Mouse (Mus musculus) neutrophil, adult 5-6 weeks (primary cell): ENCODE results near the gene Asap2. TPM values are rescaled to one million over a fixed set of nuclear protein-coding genes. Genes with fewer than 3 reads are reported as not detected.
A peak's percentile ranks its signal among the peaks of the same experiment; 100 is the strongest.

Source experiments
- ATAC-seq: fragments of 151-379, 151-347 bp; 2 replicates; pipeline ENCODE4 v1.8.0; 2017; ENCODE audit warnings: mild to moderate bottlenecking, moderate TSS enrichment; ENCODE audit not compliant: insufficient number of reproducible peaks, poor library complexity, low FRiP score, severe bottlenecking; ENCODE audit errors: extremely low read depth
- total RNA-seq: library from RNA; stranded (forward); fragments of 200-1000 nt; gene quantifications from 2 replicates; pipeline ENCODE4 v1.2.3, GENCODE M21; 2017

Gene Asap2
- total RNA-seq, 1 experiment from 2014 or later, result 2.3 TPM

DNA sequence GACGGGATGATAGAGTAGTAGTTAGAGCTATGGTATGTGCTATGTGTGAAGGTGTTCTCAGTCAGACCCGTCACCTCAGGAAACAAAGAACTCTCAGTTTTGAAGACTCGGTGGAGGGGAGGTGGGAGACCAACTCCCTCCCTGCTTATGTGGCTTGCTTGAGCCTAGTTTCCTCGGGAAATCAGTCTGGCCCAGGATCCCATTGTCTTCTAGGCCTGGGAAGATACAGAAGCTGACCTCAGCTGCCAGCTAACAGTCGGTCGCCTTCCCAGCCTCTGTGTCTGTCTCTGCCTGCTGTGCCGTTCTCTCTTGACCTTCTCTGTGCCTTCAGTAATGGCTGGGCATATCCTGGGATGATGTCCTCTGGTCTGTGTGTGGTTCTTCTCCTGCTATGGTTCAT is 169.0 kb downstream of the Asap2 start:
- no peak for ATAC-seq

DNA sequence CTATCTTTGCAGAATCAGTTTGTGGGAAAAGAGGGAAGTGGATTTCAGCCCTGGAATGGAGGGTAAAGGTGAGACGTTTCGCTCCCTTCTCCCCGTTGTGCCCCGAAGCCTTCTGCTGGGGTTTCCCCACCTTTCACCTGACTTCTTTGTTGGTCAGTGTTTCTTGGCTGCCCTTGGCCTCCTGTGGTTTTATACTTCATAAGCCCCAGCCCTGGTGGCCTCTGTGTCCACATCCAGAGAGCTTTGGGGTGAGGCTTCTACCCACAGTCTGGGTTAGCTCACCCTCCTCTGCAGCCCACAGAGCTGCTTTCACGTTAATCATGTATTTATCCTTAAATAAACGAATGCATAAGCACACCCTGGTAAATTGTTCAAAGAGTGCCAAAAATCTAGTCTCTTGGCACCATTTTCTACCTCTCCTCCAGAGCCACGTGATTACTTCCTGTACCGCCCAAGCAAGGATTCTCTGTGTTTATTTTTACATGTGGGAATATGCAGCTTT is 170.1 kb downstream of the Asap2 start:
- no peak for ATAC-seq

DNA sequence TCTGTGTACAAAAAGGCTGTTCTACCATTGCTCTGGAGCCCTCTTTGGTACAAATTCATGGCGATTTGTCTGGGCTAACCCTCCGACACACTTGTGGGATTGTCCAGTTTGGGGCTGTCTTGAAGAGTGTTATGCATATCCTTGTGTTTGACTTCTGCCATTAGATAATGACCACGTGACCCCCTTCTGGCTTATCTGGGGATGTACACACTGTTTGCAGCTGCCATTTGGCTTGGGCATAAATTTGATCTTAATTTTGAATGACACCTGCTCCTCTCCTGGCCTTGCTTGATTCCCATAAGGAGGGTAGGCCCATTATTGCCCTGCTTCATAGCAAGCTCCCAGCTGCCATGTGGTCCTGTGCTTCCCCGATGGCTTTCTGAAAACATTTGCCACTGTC is 171.6 kb downstream of the Asap2 start:
- ATAC-seq, result no peak

DNA sequence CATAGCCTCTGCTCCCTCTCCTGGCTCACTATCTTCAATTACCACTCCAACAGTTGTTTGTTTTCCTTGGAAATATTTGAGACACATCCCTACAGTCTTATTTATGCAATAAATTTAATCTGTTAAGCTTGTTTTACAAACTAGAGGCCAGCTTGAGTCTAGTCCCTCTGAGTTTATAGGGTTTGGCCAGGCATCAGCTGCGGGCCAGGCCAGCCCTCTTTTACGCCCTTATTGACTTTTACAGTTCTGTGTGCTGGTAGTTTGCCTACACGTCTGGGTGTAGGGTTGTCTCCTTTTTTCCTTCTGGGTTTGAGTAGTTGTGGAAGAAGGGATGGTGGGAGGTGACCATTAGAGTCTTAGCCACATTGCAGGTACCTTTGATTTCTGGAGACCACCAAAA is 173.4 kb downstream of the Asap2 start:
- ATAC-seq, result no peak

DNA sequence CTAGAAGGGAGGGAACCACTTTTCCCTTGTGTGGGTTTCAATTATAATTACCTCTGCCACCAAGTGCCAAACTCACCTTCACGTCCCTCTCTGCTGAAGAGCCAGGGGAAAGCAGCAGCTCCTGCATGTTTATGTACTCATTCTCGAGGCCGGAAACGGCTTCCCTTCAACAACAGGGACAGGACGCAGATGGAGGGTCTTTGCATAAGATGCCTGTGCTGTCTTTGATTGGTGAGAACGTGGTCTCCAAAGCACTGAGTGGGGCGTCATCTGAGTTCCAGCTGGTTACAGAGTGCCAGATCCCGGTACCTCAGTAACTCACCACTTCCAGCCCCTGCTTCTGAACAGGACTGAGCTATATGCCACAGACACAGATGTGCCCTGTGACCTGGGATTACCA is 174.0 kb downstream of the Asap2 start:
- ATAC-seq, result no peak

DNA sequence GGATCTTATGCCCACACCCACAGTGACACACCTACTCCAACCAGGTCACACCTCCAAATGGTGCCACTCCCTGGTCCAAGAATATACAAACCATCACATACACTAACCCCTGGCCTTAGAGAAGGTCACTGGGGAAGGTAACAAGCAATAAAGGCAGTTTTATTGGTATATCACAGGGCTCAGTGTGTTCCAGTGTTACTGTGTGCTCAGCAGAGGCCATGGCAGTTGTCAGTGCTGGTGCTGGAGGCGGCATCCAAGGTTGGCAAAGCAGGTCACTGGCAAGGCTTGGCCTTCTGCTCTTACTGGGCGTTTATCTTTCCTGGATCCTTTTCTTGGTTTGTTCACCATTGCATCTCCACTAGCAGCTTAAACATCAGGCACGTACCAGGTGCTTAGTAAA is 174.9 kb downstream of the Asap2 start:
- ATAC-seq, result no peak

DNA sequence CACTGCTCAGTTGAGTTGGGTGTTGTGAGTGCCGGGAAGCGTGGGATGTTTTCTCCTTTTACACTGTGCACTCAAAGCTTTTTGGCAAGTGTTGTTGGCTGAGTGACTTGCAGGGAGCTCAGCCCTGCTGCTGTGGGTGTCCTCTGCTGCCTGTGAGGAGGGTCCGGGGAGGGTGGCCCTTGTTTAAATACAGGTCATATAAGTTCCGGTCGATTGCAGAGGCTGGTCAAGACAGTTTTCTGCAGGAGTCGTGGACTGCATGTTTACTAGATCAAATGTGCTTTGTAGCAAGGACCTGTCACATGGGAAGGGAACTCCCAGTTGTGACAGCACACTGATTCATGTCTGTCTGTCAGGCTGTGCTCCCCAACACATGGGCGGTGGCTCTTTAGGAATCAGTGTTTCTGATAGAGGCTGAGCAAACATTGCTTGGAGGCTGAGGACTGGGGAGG is 175.7 kb downstream of the Asap2 start:
- no peak for ATAC-seq

DNA sequence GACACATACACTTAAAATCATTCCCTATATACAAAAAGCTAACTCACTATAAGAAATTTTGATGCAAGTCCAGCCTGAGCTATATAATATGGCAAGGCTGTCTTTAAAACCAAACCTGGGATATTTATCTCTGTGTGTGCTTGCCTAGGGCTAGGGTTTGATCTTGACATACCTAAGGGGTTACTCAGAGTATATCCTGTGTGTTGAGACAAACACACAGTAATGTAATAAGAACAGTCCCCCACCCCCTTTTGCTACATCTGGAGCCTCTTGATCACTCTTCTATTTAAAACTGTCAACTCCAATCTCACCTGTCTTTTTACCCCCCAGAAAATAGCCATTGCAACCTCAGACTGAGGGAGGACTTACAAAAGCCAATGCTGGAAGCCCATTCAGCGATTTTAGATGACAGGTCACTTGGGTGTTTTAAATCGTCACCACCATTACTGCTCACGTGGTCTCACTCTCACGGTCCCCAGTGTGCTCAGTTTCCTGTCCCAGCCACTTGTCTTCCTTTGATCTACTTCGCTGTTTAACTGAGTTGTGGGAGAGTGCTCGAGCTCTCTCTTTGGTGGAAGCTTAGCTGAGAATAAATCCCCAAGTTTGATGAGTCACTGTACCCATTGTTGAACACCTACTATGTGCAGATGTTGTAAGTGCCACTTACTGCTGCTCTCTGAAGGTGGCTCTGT is 176.8 kb downstream of the Asap2 start:
- ATAC-seq, result peak; percentile 49

DNA sequence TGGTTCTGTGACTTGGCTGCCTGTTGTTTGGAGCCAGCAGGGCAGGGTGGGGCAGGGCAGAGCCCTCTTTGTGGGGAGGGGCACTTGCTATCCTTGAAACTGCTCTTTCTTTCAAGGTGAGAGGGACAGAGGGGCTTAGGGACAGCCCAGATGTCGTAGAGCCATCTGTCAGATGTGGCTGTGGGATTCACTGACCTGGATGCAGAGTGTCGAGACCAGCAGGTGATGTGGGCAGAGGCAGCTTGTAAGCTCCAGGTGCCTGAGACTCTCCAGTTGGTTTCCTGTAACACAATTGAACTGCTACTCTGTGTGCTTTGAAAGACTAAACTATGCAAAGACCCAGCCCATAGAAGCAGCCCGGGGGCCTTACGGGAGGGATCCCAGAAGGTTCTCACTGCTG is 177.5 kb downstream of the Asap2 start:
- ATAC-seq, result no peak

DNA sequence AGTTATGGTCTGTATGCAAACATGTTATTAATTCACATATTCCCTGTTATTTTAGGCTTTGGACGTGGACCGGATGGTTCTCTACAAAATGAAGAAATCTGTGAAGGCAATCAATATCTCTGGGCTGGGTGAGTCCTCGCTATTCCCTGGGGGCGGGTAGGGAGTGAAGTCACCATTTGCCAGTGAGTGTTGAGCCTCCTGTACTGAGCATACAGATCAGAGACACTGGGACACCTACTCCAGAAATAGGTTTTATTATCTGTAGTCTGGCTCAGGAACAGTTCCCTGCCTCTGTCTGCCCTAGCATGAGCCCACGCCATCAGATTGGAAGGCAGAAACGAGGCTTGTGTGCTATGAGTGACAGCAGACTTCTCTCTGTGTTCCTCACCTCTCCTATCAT is 177.9 kb downstream of the Asap2 start:
- ATAC-seq, result no peak

DNA sequence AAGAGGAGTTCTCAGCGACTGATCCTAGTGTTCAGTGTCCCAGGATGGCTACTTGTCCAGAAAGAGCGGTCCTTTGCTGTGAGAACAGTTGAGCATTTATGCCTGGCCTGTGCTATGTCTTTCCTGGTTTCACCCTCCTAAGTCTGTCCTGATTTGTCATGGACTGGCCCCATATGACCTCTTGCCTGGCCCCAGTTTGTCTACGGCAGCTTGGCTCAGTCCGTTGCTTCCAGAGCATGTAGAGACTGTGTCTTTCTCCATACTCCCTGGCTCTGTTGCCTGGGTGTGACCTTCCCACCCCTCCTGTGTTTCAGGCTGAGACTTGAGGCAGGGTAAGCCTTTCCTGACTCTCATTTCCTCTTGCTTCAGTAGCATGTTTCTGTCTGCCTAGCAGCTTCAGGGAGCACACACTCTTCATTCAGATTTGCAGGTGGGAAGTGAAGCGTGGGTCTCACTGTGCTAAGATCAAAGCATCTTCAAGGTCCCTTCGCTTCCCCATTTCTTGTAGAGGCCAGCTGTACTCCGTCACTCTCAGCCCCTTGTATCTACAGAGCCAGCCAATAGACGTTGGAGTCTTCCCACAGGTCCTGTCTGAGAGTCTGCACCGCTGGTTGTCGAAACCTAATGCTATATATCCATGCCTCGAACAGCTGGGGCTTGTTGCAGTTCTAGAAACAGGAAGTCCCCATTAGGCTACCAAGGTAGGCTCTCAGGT is 181.7 kb downstream of the Asap2 start:
- peak; percentile 57 for ATAC-seq

DNA sequence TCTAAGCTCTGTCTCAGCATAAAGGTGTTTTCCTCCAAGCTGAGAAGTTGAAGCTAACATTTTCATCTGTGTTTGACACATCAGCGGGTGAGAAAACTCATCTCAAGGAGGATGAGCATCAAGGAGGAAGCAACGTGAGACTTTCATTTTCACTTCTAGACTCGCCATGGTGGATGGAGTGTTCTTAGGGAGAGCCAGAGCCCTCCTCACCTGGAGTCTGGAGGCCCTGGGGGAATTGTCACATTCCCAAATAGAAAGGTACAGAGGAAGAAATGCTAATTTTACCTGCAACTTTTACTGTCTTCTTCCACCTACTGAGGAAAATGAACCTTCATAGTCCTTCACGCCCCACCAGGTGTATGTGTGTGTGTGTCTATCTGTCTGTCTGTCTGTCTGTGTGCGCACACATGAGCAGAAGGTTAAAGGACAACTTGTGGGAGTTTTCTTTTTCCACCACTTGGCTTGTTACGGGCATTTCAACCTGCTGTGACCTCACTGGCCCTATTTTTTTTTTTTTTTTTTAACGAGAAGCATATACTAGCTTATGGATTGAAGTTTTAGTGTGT is 183.7 kb downstream of the Asap2 start:
- ATAC-seq, result 0 out of 2 replicates have a peak, but pooled peaks have one; percentile 47

DNA sequence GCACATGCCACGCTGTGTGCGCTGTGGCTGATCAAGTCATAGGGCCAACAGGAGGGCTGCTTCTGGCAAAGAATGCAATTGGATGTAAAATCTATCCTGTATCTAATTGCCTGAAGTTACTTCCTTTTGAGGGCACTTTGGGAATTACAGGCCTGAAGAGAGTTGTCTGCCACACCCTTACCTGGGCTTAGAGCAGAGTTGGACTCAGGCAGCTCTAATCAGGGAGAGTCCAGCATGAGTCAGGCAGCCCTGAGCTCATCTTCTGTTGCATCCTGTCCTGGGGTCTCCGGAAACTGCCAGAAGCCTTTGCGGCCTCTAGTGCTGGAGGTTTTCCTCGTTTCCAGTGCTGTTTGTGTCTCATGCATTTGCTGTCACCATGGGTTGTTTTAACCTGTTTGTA is 186.1 kb downstream of the Asap2 start:
- ATAC-seq, result no peak

DNA sequence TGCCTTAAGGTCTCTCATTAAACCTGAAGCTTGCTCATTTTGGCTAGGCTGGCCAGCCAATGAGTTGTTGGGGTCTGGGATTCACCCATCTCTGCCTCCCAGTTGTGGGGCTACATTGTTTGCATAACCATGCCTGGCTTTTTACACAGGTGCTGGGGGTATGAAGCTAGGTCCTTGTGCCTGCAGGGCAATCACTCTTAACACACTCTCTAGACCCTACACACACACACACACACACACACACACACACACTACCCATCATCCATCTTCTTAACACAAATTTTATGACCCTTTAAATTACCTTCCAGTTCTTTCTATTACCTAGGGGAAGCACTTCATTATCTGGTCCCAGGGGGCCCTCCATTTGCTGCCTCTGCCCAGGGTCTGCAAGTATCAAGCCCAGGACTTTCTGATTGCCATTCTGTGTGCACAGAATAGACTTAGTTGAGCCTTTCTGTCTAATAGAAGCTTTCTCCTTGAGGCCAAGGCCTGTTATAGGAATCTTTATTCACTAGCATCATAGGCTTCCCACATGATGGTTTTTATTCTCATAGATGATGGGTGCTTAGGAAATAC is 187.0 kb downstream of the Asap2 start:
- no peak for ATAC-seq

DNA sequence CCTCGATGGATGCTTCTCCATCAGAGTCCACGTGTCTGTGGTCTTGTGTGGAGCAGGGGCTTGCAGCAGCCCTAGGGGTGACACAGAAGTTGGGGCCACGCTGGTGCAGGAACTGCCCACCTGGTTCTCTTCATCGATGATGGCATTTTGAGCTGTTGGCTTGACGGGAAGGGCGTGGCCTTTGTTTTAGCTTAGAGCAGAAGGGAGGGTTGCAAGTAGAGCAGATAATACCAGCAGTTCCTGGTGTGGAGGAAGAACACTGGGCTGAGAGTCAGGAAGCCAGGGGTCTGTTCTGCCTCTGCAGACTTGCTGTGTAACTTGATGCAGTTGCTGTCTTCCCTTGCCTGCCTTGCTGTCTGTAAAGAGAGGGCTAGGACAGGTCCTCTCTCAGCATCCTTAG is 189.8 kb downstream of the Asap2 start:
- ATAC-seq, result no peak

DNA sequence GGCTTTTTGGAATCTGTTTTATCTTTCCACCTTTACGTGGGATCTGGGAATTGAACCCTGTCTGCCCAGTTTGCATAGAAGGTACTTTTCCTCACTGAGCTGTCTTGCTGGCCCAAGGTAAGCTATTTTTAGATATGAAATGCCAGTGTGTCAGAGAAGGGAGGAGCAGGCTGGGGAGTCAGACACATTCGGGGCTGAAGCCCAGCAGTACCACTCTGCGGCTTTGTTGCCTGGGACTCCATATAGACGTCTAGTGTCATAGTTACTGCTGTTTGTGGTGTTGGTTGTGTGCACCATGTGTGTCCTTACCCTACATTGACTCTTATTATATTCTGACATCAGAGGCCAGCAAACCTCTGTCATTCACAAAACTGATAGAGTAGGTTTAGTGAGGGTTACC is 192.5 kb downstream of the Asap2 start:
- ATAC-seq, result no peak

DNA sequence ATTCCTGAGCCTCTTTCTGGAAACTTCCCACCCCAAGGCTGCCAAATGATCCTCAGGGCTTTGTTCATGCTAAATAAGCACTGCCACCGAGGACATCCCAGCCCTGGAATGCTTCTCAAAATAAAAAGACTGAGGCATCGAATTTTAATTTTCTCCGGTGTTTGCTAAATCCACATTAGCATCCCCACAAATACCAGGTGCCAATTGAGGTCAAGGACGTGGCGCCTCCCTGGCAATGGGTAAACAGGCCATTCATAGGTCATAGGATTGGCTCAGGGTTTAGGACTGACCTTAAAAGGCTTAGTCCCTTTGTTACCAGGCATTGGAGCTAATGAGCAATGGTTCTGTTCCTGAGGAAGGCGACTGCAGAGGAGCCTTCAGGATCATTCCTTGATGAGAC is 193.1 kb downstream of the Asap2 start:
- ATAC-seq, result no peak

DNA sequence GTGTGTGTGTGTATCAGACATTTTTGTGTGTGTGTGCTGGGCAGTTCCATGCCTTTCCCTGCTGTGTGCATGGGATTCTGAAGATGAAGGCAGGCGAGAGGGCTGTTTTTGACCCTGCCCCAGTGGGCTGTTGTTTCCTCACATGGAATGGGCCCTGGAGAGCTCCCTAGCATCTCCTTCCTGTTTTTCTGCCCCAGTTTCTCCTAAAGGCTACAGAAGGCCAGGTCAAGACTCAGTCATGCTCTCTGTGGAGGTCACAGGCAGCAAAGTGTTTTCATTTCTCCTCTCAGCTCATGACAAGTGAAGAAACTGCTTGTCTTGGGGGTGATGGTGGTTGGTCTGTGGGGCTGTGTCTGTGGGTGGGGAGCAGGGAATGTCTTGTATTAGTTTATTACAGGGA is 195.9 kb downstream of the Asap2 start:
- no peak for ATAC-seq

DNA sequence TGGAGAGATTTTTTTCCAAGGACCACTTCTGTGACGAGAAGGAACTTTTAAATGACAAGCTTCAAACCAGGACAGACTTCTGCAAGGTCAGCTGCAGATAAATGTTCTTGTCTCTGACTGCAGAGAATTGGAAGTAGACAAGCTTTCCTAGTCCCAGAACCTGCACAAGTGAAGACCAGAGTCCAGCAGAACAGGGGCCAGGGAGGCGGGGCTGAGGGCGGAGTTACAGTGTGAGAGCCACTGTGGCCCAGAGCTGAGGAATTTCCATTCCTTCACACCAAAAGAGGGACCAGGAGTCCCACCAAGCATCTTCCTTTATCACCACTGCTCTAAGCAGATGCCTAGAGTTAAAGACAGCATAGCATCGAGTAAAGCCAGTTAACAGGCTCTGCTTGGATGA is 198.6 kb downstream of the Asap2 start:
- ATAC-seq, result no peak

DNA sequence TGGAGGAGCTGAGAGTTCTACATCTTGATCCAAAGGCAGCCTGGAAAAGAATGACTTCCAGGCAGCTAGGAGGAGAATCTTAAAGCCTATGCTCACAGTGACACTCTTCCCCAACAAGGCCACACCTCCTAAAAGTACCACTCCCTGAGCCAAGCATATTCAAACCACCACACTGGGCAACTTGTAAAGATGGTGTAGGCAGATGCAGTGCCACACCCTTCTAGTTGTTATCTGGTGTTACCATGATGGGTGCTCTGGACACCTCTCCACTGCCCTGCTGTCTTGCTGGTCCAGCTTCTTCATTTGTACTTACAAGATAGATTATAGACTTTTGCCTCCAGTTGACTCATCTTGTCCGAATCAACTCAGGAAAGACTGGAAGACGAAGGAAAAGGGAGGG is 201.3 kb downstream of the Asap2 start:
- ATAC-seq, result no peak
